Mouse (Mus musculus) stomach, postnatal 0 days (tissue): ENCODE measurements around the gene Mad1l1.

Experiments
- CTCF ChIP-seq: IDR thresholded peaks from 2 replicates; pipeline ENCODE4 v1.5.1; 2016; ENCODE audit warnings: antibody characterized with exemption, low read depth, mild to moderate bottlenecking, moderate library complexity
- EP300 ChIP-seq: optimal IDR thresholded peaks from 2 replicates; pipeline ENCODE3; 2016; ENCODE audit warnings: antibody characterized with exemption

DNA sequence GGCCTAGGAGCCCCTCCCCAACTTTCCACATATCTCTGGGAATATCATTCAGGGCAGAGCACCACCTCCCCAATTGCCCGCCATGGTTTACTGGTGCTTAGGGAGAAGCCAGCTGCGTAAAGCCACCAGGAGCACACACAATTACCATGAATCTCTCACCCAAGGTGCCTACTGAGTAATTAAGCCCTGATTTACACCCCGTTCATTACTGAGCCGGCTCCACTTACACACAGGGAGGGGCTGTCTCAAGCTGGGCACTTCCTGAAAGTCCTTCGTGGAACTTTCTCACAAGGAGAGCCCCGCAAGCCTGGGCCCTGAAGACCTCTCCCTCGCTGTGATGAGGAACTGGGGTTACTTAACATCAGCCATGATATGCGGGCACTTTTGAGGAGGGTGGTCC lies 254.6 kb downstream of the Mad1l1 start:
- TF ChIP-seq CTCF (no peak), EP300 (no peak)
